Mouse (Mus musculus) lung, postnatal 0 days (tissue): ENCODE measurements around the gene Samsn1. TPM values are rescaled to one million over a fixed set of nuclear protein-coding genes. Genes with fewer than 3 reads are reported as not detected.

ENCODE experiments used
- ATAC-seq: fragments of 200-750 bp; cut with Nextera tagmentation; 2 replicates; pipeline ENCODE4 v1.8.0; 2017; ENCODE audit warnings: moderate library complexity
- DNase-seq: peaks from one replicate; pipeline ENCODE4 v3.0.0-alpha.2; 2016; ENCODE audit warnings: low spot score
- H3K27ac ChIP-seq: fragments of 300-500 bp; sonication (generic); 2 replicates; pipeline ENCODE4 v1.5.1; 2014; ENCODE audit warnings: antibody characterized with exemption, mild to moderate bottlenecking, low read length, mixed read lengths
- H3K27me3 ChIP-seq: fragments of 300-500 bp; sonication (generic); replicated peaks from 2 replicates; pipeline ENCODE4 v1.6.1; 2014; ENCODE audit warnings: low read length, mixed read lengths; ENCODE audit not compliant: insufficient read depth
- H3K36me3 ChIP-seq: fragments of 300-500 bp; sonication (generic); 2 replicates; pipeline ENCODE4 v1.6.1; 2014; ENCODE audit warnings: low read length, mixed read lengths; ENCODE audit not compliant: insufficient read depth
- H3K4me1 ChIP-seq: fragments of 300-500 bp; sonication (generic); 2 replicates; pipeline ENCODE4 v1.6.1; 2014; ENCODE audit warnings: antibody characterized with exemption, low read depth, low read length, mixed read lengths; ENCODE audit not compliant: insufficient read depth
- H3K4me2 ChIP-seq: fragments of 300-500 bp; sonication (generic); replicated peaks from 2 replicates; pipeline ENCODE4 v1.6.1; 2014; ENCODE audit warnings: low read depth, mild to moderate bottlenecking, low read length, moderate library complexity, mixed read lengths
- H3K4me3 ChIP-seq: fragments of 300-500 bp; sonication (generic); 2 replicates; pipeline ENCODE4 v1.5.1; 2014; ENCODE audit warnings: low read depth, low read length
- H3K9ac ChIP-seq: fragments of 300-500 bp; sonication (generic); replicated peaks from 2 replicates; pipeline ENCODE4 v1.6.1; 2014; ENCODE audit warnings: low read depth, mild to moderate bottlenecking
- H3K9me3 ChIP-seq: fragments of 300-500 bp; sonication (generic); 2 replicates; pipeline ENCODE4 v1.6.1; 2016; ENCODE audit warnings: low read length, mixed read lengths
- CTCF ChIP-seq: IDR thresholded peaks from 2 replicates; pipeline ENCODE4 v1.5.1; 2016; ENCODE audit warnings: antibody characterized with exemption, mild to moderate bottlenecking
- EP300 ChIP-seq: IDR thresholded peaks from 2 replicates; pipeline ENCODE4 v1.6.1; 2016; ENCODE audit warnings: antibody characterized with exemption, mild to moderate bottlenecking, control low read depth
- WGBS: fragments of 180-500 bp; shearing (Covaris S2); extraction: QIAGEN DNeasy Blood & Tissue Kit; methylation state at CpG from one replicate; pipeline ENCODE4 v1.1.7; 2014; 5-methylcytosine and 5-hydroxymethylcytosine counted together
- polyA plus RNA-seq: library from polyadenylated mRNA; unstranded; fragments of >200 nt; fragmentation: Nextera tagmentation; extraction: Ambion mirVana; gene quantifications from 2 replicates; pipeline ENCODE4 v1.2.1, GENCODE M21; 2015

The Samsn1 gene
- polyA plus RNA-seq, 1 experiment from 2014 or later: 4.1 TPM

GRCm38 (mm10) chr16:75908635-75909494 lies 113.2 kb downstream of the Samsn1 start:
- Histone ChIP-seq H3K9me3 (no peaks in the 10 kb centered on the region), H3K36me3 (no peaks in the 10 kb centered on the region), H3K9ac (no peak overlapping the region), H3K4me3 (no peak overlapping the region), H3K4me1 (no peaks in the 10 kb centered on the region), H3K4me2 (no peak overlapping the region), H3K27me3 (no peaks in the 10 kb centered on the region), H3K27ac (no peak overlapping the region)
- DNase-seq: peak; percentile 44
- peak; percentile 55 for ATAC-seq
- 41% methylated on average over 8 of the region's 8 CpGs for WGBS
- TF ChIP-seq CTCF (no peak), EP300 (0 out of 2 replicates have a peak, but pooled peaks have one; percentile 12)

- Histone ChIP-seq H3K27ac (no peak overlapping the region), H3K36me3 (no peaks in the 10 kb centered on the region), H3K9ac (no peak overlapping the region), H3K4me3 (no peak overlapping the region), H3K9me3 (no peaks in the 10 kb centered on the region), H3K27me3 (no peaks in the 10 kb centered on the region), H3K4me2 (no peak overlapping the region), H3K4me1 (no peaks in the 10 kb centered on the region)
- no peak for ATAC-seq
- DNase-seq: no peak
- 53% methylated on average over 2 of the region's 2 CpGs for WGBS
- TF ChIP-seq CTCF (no peak), EP300 (0 out of 2 replicates have a peak, but pooled peaks have one; percentile 21)
Measured at GRCm38 (mm10) chr16:75906790-75907189, 115.3 kb downstream of the Samsn1 start.

GRCm38 (mm10) chr16:75906260-75906659 lies 115.8 kb downstream of the Samsn1 start:
- Histone ChIP-seq H3K4me2 (no peak overlapping the region), H3K4me3 (no peak overlapping the region), H3K9me3 (no peaks in the 10 kb centered on the region), H3K27ac (no peak overlapping the region), H3K9ac (no peak overlapping the region), H3K27me3 (no peaks in the 10 kb centered on the region), H3K36me3 (no peaks in the 10 kb centered on the region), H3K4me1 (no peaks in the 10 kb centered on the region)
- ATAC-seq (no peak), DNase-seq (no peak)
- WGBS: 100% methylated on average over 1 of the region's 1 CpGs
- no peak for TF ChIP-seq EP300
- no peak for TF ChIP-seq CTCF

DNA sequence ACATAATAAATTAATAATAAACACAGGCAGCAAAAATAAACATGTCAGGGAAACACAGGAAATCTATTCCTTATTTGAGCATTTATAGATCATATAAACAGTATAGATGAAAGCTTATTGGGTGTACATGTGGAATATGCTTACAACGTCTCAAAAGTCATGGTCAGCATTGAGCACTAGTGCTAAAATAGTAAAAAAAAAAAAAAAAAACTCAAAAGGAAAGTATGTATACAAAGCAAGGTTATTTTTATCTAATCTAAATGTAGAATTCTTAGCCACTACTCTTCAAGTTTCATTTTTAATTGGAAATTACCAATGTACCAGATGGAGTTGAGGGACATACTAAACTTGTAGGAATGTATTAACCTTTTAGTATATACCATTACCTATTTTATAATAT lies 116.8 kb downstream of the Samsn1 start:
- no peaks in the 10 kb centered on the region for H3K9me3 ChIP-seq
- no peak for ATAC-seq
- no peaks in the 10 kb centered on the region for H3K27me3 ChIP-seq
- no peaks in the 10 kb centered on the region for H3K36me3 ChIP-seq
- no peak overlapping the region for H3K9ac ChIP-seq
- no peak overlapping the region for H3K4me3 ChIP-seq
- no peak for DNase-seq
- H3K27ac ChIP-seq: no peak overlapping the region
- H3K4me2 ChIP-seq: no peak overlapping the region
- no peaks in the 10 kb centered on the region for H3K4me1 ChIP-seq
- WGBS: 46% methylated on average over 1 of the region's 1 CpGs
- no peak for TF ChIP-seq CTCF
- no peak for TF ChIP-seq EP300

DNA sequence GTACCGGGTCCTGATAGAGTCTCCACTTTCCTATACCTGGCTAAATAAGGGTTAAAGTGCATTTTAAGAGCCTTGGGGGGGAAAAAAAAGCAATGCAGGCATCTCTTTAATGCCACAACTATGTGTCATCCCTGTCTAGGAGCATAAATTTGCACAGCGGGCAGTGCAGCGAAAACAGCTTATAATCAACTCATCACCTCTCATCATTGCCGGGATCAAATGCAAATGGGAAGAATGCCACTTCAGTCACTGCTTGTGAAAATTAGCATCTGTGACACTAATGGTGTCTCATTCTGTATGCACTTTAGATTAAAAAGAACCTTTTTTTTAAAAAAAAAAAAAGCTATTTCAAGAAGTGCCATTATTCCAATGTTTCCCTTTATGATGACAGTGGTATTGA lies 118.0 kb downstream of the Samsn1 start:
- H3K9ac ChIP-seq: no peak overlapping the region
- no peaks in the 10 kb centered on the region for H3K9me3 ChIP-seq
- no peak for DNase-seq
- no peak overlapping the region for H3K4me2 ChIP-seq
- H3K36me3 ChIP-seq: no peaks in the 10 kb centered on the region
- H3K27me3 ChIP-seq: no peaks in the 10 kb centered on the region
- no peak overlapping the region for H3K27ac ChIP-seq
- no peak for ATAC-seq
- H3K4me3 ChIP-seq: no peak overlapping the region
- 90% methylated on average over 4 of the region's 4 CpGs for WGBS
- H3K4me1 ChIP-seq: no peaks in the 10 kb centered on the region
- TF ChIP-seq EP300: no peak
- TF ChIP-seq CTCF: no peak

GRCm38 (mm10) chr16:75903028-75903427 lies 119.1 kb downstream of the Samsn1 start:
- Histone ChIP-seq H3K4me3 (no peak overlapping the region), H3K9ac (no peak overlapping the region)
- 75% methylated on average over 3 of the region's 3 CpGs for WGBS

More at GRCm38 (mm10) chr16:75903028-75903427, 119.1 kb downstream of the Samsn1 start:
- DNase-seq (no peak), ATAC-seq (no peak)
- H3K27ac ChIP-seq: no peak overlapping the region
- no peaks in the 10 kb centered on the region for H3K9me3 ChIP-seq
- H3K4me2 ChIP-seq: no peak overlapping the region
- H3K4me1 ChIP-seq: no peaks in the 10 kb centered on the region
- TF ChIP-seq CTCF (no peak), EP300 (no peak)
- H3K27me3 ChIP-seq: no peaks in the 10 kb centered on the region
- H3K36me3 ChIP-seq: no peaks in the 10 kb centered on the region
